Mouse (Mus musculus): ENCODE measurements around the gene Faap20.

Gene Faap20

DNA sequence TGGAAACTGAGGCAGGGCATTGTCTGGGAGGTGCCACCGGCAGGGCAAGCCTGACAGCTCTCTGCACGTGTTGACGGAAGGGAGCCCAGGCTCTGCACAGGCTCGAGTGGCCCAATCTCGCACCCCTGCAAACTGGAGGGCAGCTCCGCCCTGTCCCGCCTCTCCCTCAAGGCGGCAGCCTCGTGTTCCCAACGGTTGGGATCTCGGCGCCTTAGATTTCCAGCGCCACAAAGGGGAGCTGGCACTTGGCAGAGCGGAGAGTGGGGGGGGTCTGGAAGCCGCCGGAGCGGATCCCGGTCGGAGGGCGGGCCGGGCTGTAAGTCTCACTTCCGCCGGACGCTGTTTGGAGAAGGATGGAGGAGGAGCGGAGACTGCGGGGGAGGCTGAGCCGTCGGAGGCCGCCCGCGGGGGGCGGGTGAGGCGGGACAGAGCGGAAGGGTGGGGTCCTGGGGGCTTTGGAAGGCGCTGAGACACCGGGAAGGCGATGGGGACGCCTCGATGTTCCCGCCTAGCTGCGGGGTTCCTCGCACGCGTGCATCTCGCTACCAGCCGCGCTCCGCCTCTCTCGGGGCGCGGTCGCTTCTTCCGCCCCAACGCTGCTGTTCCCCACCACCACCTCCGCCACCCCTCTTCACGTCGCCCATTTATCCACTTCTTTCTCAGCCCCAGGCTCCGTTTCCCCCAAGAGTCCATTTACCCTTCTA, at the start of gene Faap20:
Gene Faap20 (plus strand): TSS at position 155 of the 704 bp plus-strand sequence.
- no peak for DNase-seq (ENCODE audit: extremely low read depth, low read depth, low spot score)

DNA sequence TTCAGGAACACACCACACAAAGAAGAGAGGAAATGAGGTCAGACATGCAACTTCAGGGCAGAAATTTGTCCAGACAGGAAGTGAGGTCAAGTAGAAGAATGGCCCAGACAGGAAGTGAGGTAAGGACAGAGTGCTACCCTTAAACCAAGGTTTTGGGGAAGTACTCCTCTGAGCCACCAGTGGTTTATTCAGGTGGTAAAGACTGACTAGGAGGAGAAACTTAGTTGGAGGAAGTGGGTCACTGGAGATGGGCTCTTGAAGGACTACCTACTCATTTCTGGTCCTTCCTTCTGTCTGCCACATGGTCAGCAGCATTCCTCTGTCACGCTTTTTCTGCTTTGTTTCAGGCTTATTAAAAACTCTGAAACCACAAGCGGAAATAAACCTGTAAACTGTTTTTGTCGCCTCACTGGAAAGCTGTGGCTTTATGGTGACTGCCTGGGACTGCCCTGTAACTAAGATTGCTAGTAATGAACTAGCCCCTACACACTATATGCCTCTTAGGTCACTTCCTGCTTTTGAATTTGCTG, 48.7 kb upstream of the Faap20 start:
- DNase-seq (ENCODE audit: extremely low read depth, low read depth, low spot score) = no peak

DNA sequence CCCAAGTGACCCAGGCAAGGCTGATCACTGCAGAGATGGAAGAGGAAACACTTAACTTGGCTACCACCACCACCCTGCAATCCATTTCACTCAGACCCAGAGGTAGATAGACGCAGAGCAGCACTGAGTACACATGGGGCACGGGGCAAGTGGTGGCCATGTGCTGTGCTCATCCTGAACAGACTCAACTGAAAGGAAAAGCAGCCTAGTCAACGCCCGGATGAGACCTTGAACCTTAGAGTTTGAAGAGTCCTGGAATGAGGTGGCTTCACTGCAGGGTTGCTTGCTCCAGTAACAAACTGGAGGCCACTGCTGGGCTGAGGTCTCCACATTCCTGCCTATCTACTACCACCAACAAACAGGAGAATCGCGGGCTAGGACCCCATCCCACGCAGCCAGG, 47.8 kb upstream of the Faap20 start:
- DNase-seq (ENCODE audit: extremely low read depth, low read depth, low spot score) = no peak

DNA sequence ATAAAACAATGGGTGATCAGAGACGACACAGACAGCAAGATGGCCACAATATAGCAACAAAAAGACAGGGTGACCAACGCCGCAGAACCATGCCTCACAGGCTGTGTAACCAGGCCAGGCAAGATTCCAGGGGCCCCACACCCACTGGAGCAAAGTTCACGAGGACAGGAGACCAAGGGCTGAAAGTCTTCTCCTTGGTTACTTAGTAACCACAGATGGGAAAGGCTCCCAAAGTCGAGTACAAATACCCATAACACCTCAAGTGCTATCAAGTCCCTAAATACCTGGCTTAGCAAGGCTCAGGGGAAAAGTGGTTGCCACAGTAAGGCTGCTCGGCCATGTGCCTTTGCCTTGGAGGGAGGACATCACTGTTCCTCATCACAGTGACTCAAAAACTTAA, 43.7 kb upstream of the Faap20 start:
- no peak for DNase-seq (ENCODE audit: extremely low read depth, low read depth, low spot score)

DNA sequence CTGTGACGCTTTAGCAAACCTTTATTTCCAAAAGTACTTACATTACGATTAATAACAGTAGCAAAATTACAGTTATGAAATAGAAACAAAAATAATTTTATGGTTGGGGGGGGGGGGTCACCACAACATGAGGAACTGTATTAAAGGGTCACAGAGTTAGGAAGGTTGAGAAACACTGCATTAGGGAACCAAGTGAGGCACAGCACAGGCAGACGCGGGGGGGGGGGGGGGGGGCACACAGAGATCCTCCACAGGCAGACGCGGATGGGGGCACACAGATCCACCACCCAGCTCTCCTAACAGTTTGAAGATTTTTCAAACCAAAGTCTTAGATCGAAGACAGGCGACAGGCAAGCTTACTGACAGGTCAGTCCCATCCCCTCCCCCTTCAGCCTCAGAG, 43.1 kb upstream of the Faap20 start:
- no peak for DNase-seq (ENCODE audit: extremely low read depth, low read depth, low spot score)

DNA sequence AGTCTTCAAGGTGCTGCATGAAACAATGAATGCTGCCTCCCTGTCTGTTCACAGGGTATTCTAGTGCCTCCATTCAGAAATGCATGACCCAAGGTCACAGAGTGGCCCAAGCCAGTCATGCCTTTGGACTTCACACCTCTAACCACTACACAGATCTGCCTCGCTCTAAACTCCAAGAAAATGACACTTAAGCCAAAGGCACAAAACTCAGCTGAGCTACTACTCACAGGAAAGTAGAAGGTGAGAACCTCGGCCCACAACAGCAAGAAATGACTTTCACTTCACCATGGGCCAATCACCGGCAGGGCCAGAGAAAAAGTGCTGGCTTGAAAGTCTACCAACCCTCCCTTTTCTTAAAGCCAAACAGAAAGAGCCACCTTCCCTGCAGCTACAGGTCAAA, 41.8 kb upstream of the Faap20 start:
- no peak for DNase-seq (ENCODE audit: extremely low read depth, low read depth, low spot score)

DNA sequence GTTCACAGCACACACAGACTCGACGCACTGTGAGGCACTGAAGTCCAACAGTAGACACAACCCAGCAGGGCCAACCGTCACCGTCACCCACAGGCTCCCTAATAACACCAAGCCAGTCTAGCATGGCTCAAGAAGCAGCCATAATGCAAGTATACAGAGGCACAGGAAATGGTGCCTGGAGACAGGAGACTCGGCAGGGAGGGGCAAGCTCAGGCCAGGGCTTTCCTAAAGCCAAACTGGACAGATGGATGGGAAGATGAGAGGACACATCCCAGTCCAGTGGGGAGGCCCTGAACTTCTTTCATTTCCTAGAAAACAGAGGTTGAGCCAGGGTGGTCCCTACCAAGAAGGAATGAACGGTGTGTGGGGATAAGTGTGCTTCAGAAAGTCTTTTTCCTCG, 41.0 kb upstream of the Faap20 start:
- DNase-seq (ENCODE audit: extremely low read depth, low read depth, low spot score) = no peak

DNA sequence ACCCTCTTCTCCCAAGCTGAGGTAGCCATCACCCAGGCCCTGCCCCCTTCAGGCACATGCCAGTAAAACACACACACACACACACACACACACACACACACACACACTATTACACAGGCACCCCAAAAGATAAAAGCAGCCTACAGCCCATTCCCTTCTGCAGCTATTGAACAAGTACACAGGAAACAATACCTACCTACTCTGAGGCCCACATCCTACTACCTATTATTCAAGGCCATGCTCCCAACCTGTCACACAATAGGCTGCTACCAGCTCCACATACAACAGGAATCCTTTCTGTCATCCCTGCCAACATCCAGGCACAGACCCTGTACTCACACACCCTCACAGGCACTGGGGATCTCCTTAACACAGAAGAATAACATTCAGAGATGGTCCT, 40.5 kb upstream of the Faap20 start:
- no peak for DNase-seq (ENCODE audit: extremely low read depth, low read depth, low spot score)

DNA sequence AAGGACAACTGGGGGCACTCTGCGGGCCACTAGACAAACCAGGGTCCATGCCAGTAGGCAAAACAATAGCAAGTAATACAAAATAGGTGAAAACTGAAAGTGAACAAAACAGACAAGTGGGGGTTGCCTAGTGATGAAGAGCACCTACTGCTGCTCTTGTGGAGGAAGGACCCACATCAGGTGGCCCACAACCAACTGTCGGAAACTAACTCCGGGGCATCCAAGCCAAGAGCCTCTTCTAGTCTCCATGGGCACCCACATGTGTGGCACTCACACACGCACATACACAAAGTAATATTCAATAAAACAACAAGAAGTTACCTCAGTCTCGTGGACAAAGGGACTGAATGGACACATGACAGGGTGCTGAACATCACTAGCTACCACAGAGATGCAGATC, 40.1 kb upstream of the Faap20 start:
- no peak for DNase-seq (ENCODE audit: extremely low read depth, low read depth, low spot score)

DNA sequence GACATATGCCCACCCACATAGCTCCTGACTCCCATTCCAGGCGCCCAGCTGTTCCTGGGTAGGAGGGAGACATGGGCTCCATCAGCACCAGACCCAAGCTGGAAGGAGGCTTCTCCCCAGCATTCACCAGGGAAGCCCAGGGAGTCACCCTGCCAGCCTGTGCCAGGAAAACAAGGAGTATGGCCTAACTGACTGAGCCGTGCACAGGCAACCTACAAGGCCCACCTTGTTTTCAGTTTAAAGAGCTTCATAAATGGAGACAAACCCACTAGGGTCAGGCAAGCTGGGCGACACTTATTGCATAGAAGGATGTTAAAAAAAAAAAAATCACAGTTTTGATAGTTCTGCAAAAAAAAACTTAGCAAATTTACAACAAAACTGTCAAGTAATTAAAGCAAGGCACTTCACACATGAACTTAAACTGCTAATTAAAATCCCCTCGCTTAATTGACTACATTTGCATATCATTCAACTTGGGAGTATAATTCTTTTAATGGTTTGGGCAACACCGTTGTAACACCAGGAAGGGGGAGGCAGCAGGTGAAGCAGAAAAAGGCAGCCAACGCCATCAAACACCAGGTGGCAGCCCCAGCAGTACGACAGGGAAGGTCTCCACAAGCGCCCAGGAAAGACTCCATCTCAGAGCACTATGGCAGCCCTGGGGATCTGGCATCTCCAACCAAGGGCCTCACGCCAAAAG, 36.4 kb upstream of the Faap20 start:
- DNase-seq (ENCODE audit: extremely low read depth, low read depth, low spot score) = no peak

DNA sequence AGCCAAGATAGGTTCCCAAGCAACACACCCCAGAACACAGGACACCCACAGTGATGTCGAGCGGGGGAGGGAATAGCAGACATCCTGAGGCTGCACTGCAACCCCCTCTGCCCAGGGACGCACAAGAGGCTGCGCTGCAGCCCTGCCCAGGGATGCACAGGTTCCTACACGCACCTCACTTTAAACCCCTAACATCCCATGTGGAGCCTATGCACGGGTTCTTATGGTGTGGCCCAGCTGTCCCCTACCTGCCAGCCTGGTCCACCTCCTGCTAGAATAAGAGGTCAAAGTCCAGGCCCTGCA, 35.9 kb upstream of the Faap20 start:
- DNase-seq (ENCODE audit: extremely low read depth, low read depth, low spot score) = no peak

DNA sequence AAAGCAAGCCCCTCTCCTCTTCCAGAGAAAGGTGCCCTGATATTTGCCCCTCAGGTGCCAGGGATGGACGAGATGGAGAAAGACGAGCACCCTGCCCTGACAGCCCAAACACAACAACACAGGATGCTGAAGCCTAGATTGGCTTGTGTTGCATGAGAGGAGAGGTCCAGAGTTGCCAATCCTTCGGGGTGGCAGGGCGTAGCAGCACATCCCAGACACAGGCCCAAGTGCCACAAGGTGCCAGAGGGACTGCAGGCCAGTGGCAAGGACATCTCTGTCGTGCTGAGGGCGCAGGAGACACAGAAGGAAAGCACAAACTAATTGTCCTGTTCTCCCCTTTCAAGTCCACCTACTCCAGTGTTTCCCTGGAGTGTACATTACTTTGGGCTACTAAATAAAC, 35.4 kb upstream of the Faap20 start:
- DNase-seq (ENCODE audit: extremely low read depth, low read depth, low spot score) = no peak

DNA sequence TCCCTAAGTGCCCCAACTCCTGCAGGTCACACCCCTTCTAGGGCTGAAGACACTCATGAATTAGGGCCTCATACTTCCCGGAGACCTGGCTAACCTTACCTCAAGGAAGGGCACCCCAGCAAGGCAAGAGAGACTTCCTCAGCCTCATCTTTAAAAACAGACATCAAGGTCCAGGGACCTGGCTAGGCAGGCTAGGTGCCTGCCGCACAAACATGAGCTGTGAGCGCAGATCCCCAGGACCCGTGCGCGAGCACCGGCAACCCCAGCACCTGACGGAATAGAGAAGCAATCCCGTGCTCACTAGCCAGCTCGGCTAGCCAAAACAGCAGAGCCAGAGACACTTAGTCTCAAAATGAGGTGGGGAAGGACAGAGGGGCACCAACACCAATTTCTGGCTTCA, 34.8 kb upstream of the Faap20 start:
- DNase-seq (ENCODE audit: extremely low read depth, low read depth, low spot score) = no peak

DNA sequence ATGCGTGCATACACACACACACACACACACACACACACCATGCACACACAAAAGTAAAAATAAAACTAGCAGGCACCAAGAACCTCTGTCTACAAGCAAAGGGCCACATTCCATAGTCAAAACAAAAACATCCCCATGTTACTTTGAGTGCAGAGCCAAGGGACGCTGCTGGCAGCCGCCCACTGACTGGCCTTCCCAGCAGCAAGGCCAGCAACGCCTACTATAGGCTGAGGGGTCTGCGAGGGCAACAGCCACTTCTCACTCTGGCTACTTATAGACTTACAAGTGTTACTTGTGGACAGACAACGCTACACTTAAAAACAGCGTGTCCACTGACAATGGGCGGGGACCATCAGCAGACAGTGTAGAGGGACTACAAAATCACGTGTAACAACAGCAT, 34.4 kb upstream of the Faap20 start:
- DNase-seq (ENCODE audit: extremely low read depth, low read depth, low spot score) = no peak

DNA sequence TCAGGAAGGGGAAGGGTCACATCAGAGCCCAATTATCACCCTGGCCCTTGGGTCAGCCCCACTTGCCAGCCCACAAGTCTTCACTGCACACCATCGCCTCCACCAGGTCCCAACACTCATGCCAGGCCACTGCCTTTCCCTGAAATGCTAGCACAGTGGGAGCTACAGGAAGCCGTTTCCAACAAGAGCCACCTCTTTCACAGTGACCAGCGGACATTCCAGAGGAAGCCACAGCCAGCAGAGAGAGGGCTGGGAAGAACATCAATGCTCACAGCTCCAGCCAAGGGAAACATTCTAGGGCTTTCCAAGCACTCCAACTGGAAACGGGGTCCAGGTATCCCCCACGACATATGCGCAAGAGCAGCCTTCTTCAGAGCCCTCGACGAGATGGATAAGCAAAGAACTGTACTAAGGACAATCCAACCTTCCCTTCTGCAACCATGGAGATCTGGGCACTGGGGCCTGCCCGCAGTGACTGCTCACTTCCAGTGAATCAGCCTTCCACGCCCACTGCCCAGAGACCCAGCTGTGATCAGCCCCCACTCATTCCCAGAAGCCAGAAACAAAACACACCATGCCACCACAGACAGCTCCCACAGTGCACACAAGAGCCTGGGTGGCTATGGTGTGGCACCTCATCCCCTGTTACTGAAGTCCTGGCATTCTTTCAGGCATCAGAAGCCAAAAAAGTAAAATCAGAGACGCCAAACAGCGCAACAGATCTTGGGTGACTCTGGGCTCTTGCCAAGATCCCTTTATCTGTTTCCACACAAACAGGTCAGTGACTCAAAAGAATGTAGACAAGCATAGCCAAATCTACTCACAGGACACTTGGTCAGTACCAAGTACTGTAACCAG, 33.6 kb upstream of the Faap20 start:
- no peak for DNase-seq (ENCODE audit: extremely low read depth, low read depth, low spot score)

DNA sequence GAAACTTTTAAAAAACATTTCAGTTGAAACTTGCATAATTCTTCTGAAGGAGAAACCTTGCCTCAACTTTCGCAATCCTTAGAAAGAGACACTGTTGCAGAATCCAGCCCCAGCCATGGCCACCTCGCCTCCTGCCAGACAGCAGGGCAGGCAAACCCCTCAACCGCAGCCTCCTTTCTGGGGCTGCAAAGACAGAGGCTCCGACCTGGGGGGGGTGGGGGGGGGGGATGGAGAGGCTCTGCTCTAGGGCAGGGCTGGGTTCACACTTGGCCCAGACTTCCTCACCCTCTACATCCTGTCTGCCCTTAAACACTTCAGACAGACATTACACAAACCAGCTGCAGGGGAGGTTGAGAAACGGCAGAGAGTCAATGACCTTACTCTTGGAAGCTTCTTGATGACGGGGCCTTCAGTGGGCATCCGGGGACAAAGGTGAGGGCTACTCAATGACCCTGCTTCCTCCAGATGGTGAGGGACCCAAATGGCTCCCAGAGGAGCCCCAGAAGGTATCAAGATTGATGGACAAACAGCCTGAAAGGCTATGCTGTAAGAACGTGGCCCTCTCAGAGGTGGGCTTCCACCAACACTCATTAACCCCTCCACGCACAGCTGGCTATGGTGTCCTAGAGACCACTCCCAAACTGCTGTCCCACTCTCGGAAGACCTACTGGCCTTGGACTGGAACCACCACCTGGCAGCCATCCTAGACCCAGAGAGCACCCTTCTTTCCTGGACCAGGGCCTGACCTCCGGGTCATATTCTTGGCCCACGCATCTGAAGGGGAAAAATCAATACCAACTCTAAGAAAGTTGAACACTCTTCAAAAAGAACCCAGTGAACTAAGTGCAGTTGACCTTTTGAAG, 32.1 kb upstream of the Faap20 start:
- DNase-seq (ENCODE audit: extremely low read depth, low read depth, low spot score) = no peak

DNA sequence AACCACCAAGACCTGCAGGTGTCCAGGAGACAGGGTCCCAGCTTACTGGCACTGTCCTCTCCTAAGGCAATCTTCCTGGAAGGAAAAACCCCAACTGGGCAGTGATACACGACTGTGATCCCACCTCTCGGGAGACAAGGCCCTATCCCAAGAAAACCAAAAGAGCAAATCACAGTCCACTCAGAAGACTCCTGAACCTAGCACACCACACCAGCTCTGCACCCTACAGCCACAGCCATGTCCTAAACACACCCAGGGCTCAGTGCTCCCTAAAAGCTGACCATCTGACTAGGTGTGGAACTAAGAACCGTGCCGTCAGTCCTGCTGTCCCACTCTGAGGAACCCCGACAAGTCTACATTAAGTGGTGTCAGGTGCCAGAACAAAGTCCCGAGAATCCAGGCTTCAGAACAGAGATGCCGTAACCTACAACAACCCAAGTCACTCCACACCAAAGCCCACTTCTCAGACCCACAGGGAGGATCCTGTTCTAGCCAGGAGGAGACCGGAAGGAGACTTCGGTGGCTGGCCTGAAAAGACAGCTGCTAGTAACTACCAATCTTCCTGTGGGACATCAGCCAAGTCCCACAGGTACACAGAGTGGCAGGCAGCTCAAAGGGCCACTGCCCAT, 31.4 kb upstream of the Faap20 start:
- no peak for DNase-seq (ENCODE audit: extremely low read depth, low read depth, low spot score)

DNA sequence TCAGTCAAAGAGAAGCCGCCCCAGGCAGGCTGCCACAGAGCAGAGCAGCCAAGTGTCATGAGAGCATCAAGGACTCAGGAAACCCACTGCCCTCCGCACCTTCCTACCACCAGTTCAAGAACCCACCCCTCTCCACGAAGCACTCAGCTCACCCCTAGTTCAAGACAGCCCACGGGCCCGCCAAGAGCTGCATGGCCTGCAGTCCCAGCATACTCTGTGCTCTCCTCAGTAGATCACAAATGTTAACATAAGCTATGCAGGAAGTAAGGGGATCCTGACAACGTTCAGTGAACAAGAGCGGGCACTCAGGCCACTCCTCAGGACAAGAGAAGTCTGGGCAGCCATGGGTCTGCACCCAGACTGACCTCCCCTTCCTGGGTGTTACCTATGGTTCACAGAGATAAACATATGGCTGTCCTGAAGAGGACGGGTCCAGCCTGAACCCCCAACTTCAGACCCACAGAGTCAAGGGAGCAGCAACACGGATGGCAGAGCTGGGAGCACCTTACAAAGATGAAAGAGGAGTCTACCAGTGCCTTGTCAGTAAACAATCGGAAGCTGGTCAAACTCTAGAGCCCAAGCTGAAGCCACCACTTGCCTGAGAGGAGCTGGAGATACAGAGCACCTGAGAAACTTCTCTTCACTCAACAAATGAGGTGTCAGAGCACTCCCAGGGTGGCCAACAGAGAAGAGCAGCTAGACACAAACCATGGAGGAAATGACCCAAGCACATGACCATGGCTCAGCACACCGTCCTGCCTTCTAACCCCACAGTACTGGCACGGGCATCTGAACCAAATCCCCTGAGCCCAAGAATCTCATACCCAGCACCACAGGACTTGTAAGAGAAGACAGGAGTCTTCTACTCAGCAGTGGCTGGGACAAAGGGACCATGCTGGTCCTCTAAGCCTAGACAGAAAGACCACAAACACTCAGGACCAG, 30.1 kb upstream of the Faap20 start:
- no peak for DNase-seq (ENCODE audit: extremely low read depth, low read depth, low spot score)
